Mouse (Mus musculus) erythroblast, embryonic 14.5 days (primary cell): Measurements from ENCODE around the gene Capn12. TPM values are rescaled to one million over a fixed set of nuclear protein-coding genes. Genes with fewer than 3 reads are reported as not detected.

Source experiments
- H3K27me3 ChIP-seq: 2 replicates; pipeline ENCODE4 v1.6.1; 2012; ENCODE audit warnings: inconsistent platforms; ENCODE audit not compliant: control insufficient read depth
- H3K36me3 ChIP-seq: 2 replicates; pipeline ENCODE4 v1.6.1; 2012; ENCODE audit warnings: mild to moderate bottlenecking, inconsistent platforms; ENCODE audit not compliant: control insufficient read depth
- H3K4me1 ChIP-seq: 2 replicates; pipeline ENCODE4 v1.6.1; 2012; ENCODE audit warnings: inconsistent platforms; ENCODE audit not compliant: control insufficient read depth
- H3K4me3 ChIP-seq: replicated peaks from 2 replicates; pipeline ENCODE3; 2012; ENCODE audit warnings: moderate library complexity, mild to moderate bottlenecking, inconsistent platforms
- H3K9me3 ChIP-seq: 2 replicates; pipeline ENCODE4 v1.6.1; 2012; ENCODE audit warnings: low read length, inconsistent platforms, mixed read lengths; ENCODE audit not compliant: control insufficient read depth
- GATA1 ChIP-seq: IDR thresholded peaks from 2 replicates; pipeline ENCODE4 v1.6.1; 2012; ENCODE audit warnings: low read length, inconsistent platforms, mixed read lengths
- TAL1 ChIP-seq: IDR thresholded peaks from 3 replicates; pipeline ENCODE4 v1.6.1; 2012; ENCODE audit warnings: low read length, inconsistent platforms, mixed read lengths
- polyA plus RNA-seq: library from polyadenylated mRNA; stranded (reverse); fragments of >175 nt; gene quantifications from 2 replicates; pipeline ENCODE4 v1.2.3, GENCODE M21; 2012

Capn12 gene
- polyA plus RNA-seq, result 0.02 TPM in 1 of 2 replicates, not detected in the other

- TF ChIP-seq GATA1 (no peak), TAL1 (no peak)
- Histone ChIP-seq H3K36me3 (no peaks in the 10 kb centered on the region), H3K4me1 (peaks cover 44% of the 10 kb centered on the region), H3K4me3 (no peak within 1 kb of the TSS), H3K9me3 (no peaks in the 10 kb centered on the region), H3K27me3 (peaks cover 7% of the 10 kb centered on the region)
These were observed at the start of gene Capn12 for GRCm38 (mm10) chr7:28881199-28881598. TSS of gene Capn12 (plus strand) at chr7:28881422.

- peaks cover 29% of the 10 kb centered on the region for H3K36me3 ChIP-seq
- H3K27me3 ChIP-seq, result no peaks in the 10 kb centered on the region
- no peak for TF ChIP-seq TAL1
- no peak for TF ChIP-seq GATA1
- peaks cover 22% of the 10 kb centered on the region for H3K4me1 ChIP-seq
- no peaks in the 10 kb centered on the region for H3K9me3 ChIP-seq
- no peak overlapping the region for H3K4me3 ChIP-seq
These were observed 49.1 kb upstream of the Capn12 start for GRCm38 (mm10) chr7:28832137-28832536.

GRCm38 (mm10) chr7:28833723-28834347, 47.4 kb upstream of the Capn12 start, which contains the start of gene Lgals4:
TSS of gene Lgals4 (plus strand) at chr7:28833854.
- TF ChIP-seq TAL1, result no peak
- no peak for TF ChIP-seq GATA1
- Histone ChIP-seq H3K4me1 (peaks cover 22% of the 10 kb centered on the region), H3K27me3 (no peaks in the 10 kb centered on the region), H3K9me3 (no peaks in the 10 kb centered on the region), H3K4me3 (no peak within 1 kb of the TSS), H3K36me3 (peaks cover 27% of the 10 kb centered on the region)

- H3K4me3 ChIP-seq, result no peak overlapping the region
- no peak for TF ChIP-seq GATA1
- no peak for TF ChIP-seq TAL1
These were observed 44.3 kb upstream of the Capn12 start for GRCm38 (mm10) chr7:28836936-28837335.

GRCm38 (mm10) chr7:28838331-28838730, 42.9 kb upstream of the Capn12 start:
- Histone ChIP-seq H3K27me3 (no peaks in the 10 kb centered on the region), H3K4me1 (no peaks in the 10 kb centered on the region; the same call in 1 of the 2 replicates), H3K9me3 (no peaks in the 10 kb centered on the region), H3K4me3 (no peak overlapping the region), H3K36me3 (no peaks in the 10 kb centered on the region)
- no peak for TF ChIP-seq GATA1
- TF ChIP-seq TAL1, result no peak

More at GRCm38 (mm10) chr7:28836936-28837335, 44.3 kb upstream of the Capn12 start:
- no peaks in the 10 kb centered on the region for H3K9me3 ChIP-seq
- peaks cover 3% of the 10 kb centered on the region for H3K4me1 ChIP-seq
- H3K27me3 ChIP-seq, result no peaks in the 10 kb centered on the region
- peaks cover 4% of the 10 kb centered on the region for H3K36me3 ChIP-seq

- no peaks in the 10 kb centered on the region for H3K9me3 ChIP-seq
- TF ChIP-seq GATA1, result no peak
These were observed 33.9 kb upstream of the Capn12 start for GRCm38 (mm10) chr7:28847273-28847672.

GRCm38 (mm10) chr7:28849700-28850236, 31.5 kb upstream of the Capn12 start:
- Histone ChIP-seq H3K27me3 (no peaks in the 10 kb centered on the region), H3K4me3 (no peak overlapping the region), H3K9me3 (no peaks in the 10 kb centered on the region), H3K4me1 (no peaks in the 10 kb centered on the region), H3K36me3 (no peaks in the 10 kb centered on the region)
- no peak for TF ChIP-seq GATA1
- no peak for TF ChIP-seq TAL1

More at GRCm38 (mm10) chr7:28847273-28847672, 33.9 kb upstream of the Capn12 start:
- Histone ChIP-seq H3K27me3 (no peaks in the 10 kb centered on the region), H3K4me1 (no peaks in the 10 kb centered on the region), H3K4me3 (no peak overlapping the region), H3K36me3 (no peaks in the 10 kb centered on the region)

GRCm38 (mm10) chr7:28850642-28851041, 30.6 kb upstream of the Capn12 start:
- Histone ChIP-seq H3K27me3 (no peaks in the 10 kb centered on the region), H3K4me3 (no peak overlapping the region), H3K4me1 (no peaks in the 10 kb centered on the region), H3K9me3 (no peaks in the 10 kb centered on the region), H3K36me3 (no peaks in the 10 kb centered on the region)
- TF ChIP-seq GATA1 (no peak), TAL1 (no peak)

- peaks cover 10% of the 10 kb centered on the region for H3K4me1 ChIP-seq
- TF ChIP-seq TAL1 (no peak), GATA1 (no peak)
- no peak overlapping the region for H3K4me3 ChIP-seq
- H3K27me3 ChIP-seq, result no peaks in the 10 kb centered on the region
- H3K36me3 ChIP-seq, result no peaks in the 10 kb centered on the region
- peaks cover 9% of the 10 kb centered on the region for H3K9me3 ChIP-seq
These were observed 21.3 kb upstream of the Capn12 start for GRCm38 (mm10) chr7:28859953-28860352.

GRCm38 (mm10) chr7:28860898-28861297, 20.3 kb upstream of the Capn12 start:
- peaks cover 9% of the 10 kb centered on the region for H3K9me3 ChIP-seq
- no peak for TF ChIP-seq GATA1
- no peak for TF ChIP-seq TAL1
- no peak overlapping the region for H3K4me3 ChIP-seq
- H3K36me3 ChIP-seq, result no peaks in the 10 kb centered on the region
- H3K4me1 ChIP-seq, result peaks cover 18% of the 10 kb centered on the region
- H3K27me3 ChIP-seq, result no peaks in the 10 kb centered on the region
